Mouse (Mus musculus): ENCODE measurements around the gene Olah.

DNA sequence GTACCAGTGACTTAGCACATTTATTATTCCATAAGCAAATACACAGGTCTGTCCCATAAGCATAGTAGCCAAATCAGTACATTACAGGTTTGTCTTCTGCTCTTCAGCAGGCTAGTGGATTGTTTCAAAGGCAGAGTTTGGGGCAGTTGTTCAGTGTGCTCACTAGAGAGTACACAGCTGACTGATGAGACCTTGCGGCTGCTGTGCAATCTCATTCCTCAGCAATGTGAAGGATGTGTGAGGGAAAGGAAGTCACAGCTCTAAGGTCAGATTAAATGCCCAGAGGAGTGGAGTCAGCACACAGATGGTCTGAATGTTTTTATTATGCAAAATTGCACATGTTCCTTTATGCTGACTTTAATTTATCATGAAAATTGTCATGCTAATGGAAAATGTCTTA lies 70.5 kb downstream of the Olah start:
- no peak for TF ChIP-seq CTCF (IDR thresholded peaks at IDR 0.05; ENCODE audit: low read depth)
- no peak for TF ChIP-seq EP300 (optimal IDR thresholded peaks at IDR 0.05)

All from stomach, postnatal 0 days (tissue).